Mouse (Mus musculus): ENCODE measurements around the gene Tnpo2. TPM values are rescaled to one million over a fixed set of nuclear protein-coding genes. Genes with fewer than 3 reads are reported as not detected.
"Not testable (repeated sequence)": the region's sequence is repeated elsewhere in the genome, so short reads cannot be mapped to it uniquely, and the experiment has no call there.

Tnpo2 gene
- polyA plus RNA-seq, 1 experiment from 2014 or later: 41.9 TPM

GRCm38 (mm10) chr8:85076993-85077392 lies 40.3 kb downstream of the Tnpo2 start:
- H3K27ac ChIP-seq: no peak overlapping the region
- H3K4me3 ChIP-seq: no peak overlapping the region
- H3K27me3 ChIP-seq: no peaks in the 10 kb centered on the region
- peaks cover 19% of the 10 kb centered on the region for H3K4me1 ChIP-seq
- no peak overlapping the region for H3K4me2 ChIP-seq (replicated peaks)
- WGBS: 0% methylated on average over 2 of the region's 2 CpGs
- H3K9ac ChIP-seq: no peak overlapping the region
- no peak for ATAC-seq (ENCODE audit: low FRiP score)
- H3K36me3 ChIP-seq: peaks cover 43% of the 10 kb centered on the region
- no peaks in the 10 kb centered on the region for H3K9me3 ChIP-seq (replicated peaks)

GRCm38 (mm10) chr8:85080214-85080531 lies 43.5 kb downstream of the Tnpo2 start:
- no peak for ATAC-seq (ENCODE audit: low FRiP score)
- Histone ChIP-seq H3K27ac (peak overlapping the region; percentile 62; the same call in 1 of the 2 replicates), H3K4me1 (peaks cover 29% of the 10 kb centered on the region), H3K4me2 (replicated peaks) (peak overlapping the region; percentile 71), H3K9ac (peak overlapping the region; percentile 92), H3K4me3 (peak overlapping the region; percentile 90), H3K36me3 (peaks cover 24% of the 10 kb centered on the region), H3K9me3 (replicated peaks) (no peaks in the 10 kb centered on the region), H3K27me3 (no peaks in the 10 kb centered on the region)
- 1% methylated on average over 25 of the region's 25 CpGs for WGBS

- H3K4me2 ChIP-seq (replicated peaks): peak within 1 kb of the TSS; percentile 71
- H3K9ac ChIP-seq: peak within 1 kb of the TSS; percentile 92
- ATAC-seq (ENCODE audit: low FRiP score): peak; percentile 18
- WGBS: under 1% methylated on average over 30 of the region's 30 CpGs
- peak within 1 kb of the TSS; percentile 90 for H3K4me3 ChIP-seq
- peak within 1 kb of the TSS; percentile 62; the same call in 1 of the 2 replicates for H3K27ac ChIP-seq
- H3K27me3 ChIP-seq: no peaks in the 10 kb centered on the region
- peaks cover 29% of the 10 kb centered on the region for H3K4me1 ChIP-seq
- no peaks in the 10 kb centered on the region for H3K9me3 ChIP-seq (replicated peaks)
- H3K36me3 ChIP-seq: peaks cover 25% of the 10 kb centered on the region
These were observed 44.0 kb downstream of the Tnpo2 start, which contains the start of gene Wdr83os for GRCm38 (mm10) chr8:85080532-85081215. Wdr83os (plus strand) TSS chr8:85080740.

- ATAC-seq (ENCODE audit: low FRiP score): peak; percentile 46
- Histone ChIP-seq H3K4me3 (peak within 1 kb of the TSS; percentile 90), H3K9ac (peak within 1 kb of the TSS; percentile 92), H3K27me3 (no peaks in the 10 kb centered on the region), H3K9me3 (replicated peaks) (no peaks in the 10 kb centered on the region), H3K36me3 (peaks cover 21% of the 10 kb centered on the region), H3K4me1 (peaks cover 29% of the 10 kb centered on the region), H3K27ac (peak within 1 kb of the TSS; percentile 62; the same call in 1 of the 2 replicates), H3K4me2 (replicated peaks) (peak within 1 kb of the TSS; percentile 71)
- 3% methylated on average over 9 of the region's 9 CpGs for WGBS
These were observed 44.5 kb downstream of the Tnpo2 start, which contains the start of gene Wdr83 for GRCm38 (mm10) chr8:85081216-85081555. Wdr83 (minus strand) TSS chr8:85081306.

GRCm38 (mm10) chr8:85082169-85082568 lies 45.5 kb downstream of the Tnpo2 start:
- not testable (repeated sequence) for ATAC-seq (ENCODE audit: low FRiP score); H3K27ac ChIP-seq; H3K9ac ChIP-seq; H3K27me3 ChIP-seq; H3K4me3 ChIP-seq; H3K9me3 ChIP-seq (replicated peaks)
- WGBS: 88% methylated on average over 4 of the region's 4 CpGs
- Histone ChIP-seq H3K4me1 (peaks cover 29% of the 10 kb centered on the region), H3K36me3 (peaks cover 15% of the 10 kb centered on the region; the same call in 1 of the 2 replicates), H3K4me2 (replicated peaks) (0 out of 2 replicates have a peak overlapping the region, but pooled peaks have one; percentile 71)

GRCm38 (mm10) chr8:85083108-85083813 lies 46.5 kb downstream of the Tnpo2 start, which contains the start of gene Man2b1:
Man2b1 (plus strand) TSS chr8:85083270.
- H3K4me3 ChIP-seq: peak within 1 kb of the TSS; percentile 61
- H3K9me3 ChIP-seq (replicated peaks): no peaks in the 10 kb centered on the region
- WGBS: under 1% methylated on average over 30 of the region's 30 CpGs
- no peak within 1 kb of the TSS; the same call in 1 of the 2 replicates for H3K27ac ChIP-seq
- peaks cover 15% of the 10 kb centered on the region; the same call in 1 of the 2 replicates for H3K36me3 ChIP-seq
- peak within 1 kb of the TSS; percentile 76 for H3K9ac ChIP-seq
- peak within 1 kb of the TSS; percentile 91 for H3K4me2 ChIP-seq (replicated peaks)
- peaks cover 29% of the 10 kb centered on the region for H3K4me1 ChIP-seq
- no peaks in the 10 kb centered on the region for H3K27me3 ChIP-seq
- ATAC-seq (ENCODE audit: low FRiP score): peak; percentile 73

GRCm38 (mm10) chr8:85084633-85085032 lies 47.9 kb downstream of the Tnpo2 start:
- Histone ChIP-seq H3K9me3 (replicated peaks) (no peaks in the 10 kb centered on the region), H3K9ac (no peak overlapping the region), H3K4me2 (replicated peaks) (no peak overlapping the region), H3K27ac (no peak overlapping the region), H3K27me3 (no peaks in the 10 kb centered on the region), H3K4me3 (no peak overlapping the region), H3K4me1 (peaks cover 25% of the 10 kb centered on the region), H3K36me3 (peaks cover 17% of the 10 kb centered on the region; the same call in 1 of the 2 replicates)
- WGBS: 91% methylated on average over 8 of the region's 8 CpGs
- no peak for ATAC-seq (ENCODE audit: low FRiP score)

- no peak overlapping the region for H3K27ac ChIP-seq
- no peaks in the 10 kb centered on the region for H3K9me3 ChIP-seq (replicated peaks)
- H3K4me2 ChIP-seq (replicated peaks): no peak overlapping the region
- peaks cover 20% of the 10 kb centered on the region for H3K4me1 ChIP-seq
- ATAC-seq (ENCODE audit: low FRiP score): no peak
- peaks cover 18% of the 10 kb centered on the region; the same call in 1 of the 2 replicates for H3K36me3 ChIP-seq
- WGBS: 79% methylated on average over 3 of the region's 3 CpGs
- no peak overlapping the region for H3K4me3 ChIP-seq
- no peaks in the 10 kb centered on the region for H3K27me3 ChIP-seq
- H3K9ac ChIP-seq: no peak overlapping the region
These were observed 49.5 kb downstream of the Tnpo2 start for GRCm38 (mm10) chr8:85086238-85086637.

- no peak overlapping the region for H3K4me2 ChIP-seq (replicated peaks)
- no peak overlapping the region for H3K9ac ChIP-seq
- no peak overlapping the region for H3K27ac ChIP-seq
- H3K9me3 ChIP-seq (replicated peaks): no peaks in the 10 kb centered on the region
- no peak for ATAC-seq (ENCODE audit: low FRiP score)
- no peaks in the 10 kb centered on the region for H3K27me3 ChIP-seq
- H3K36me3 ChIP-seq: peaks cover 18% of the 10 kb centered on the region; the same call in 1 of the 2 replicates
- H3K4me1 ChIP-seq: peaks cover 5% of the 10 kb centered on the region
- H3K4me3 ChIP-seq: no peak overlapping the region
- WGBS: 83% methylated on average over 2 of the region's 2 CpGs
These were observed 52.1 kb downstream of the Tnpo2 start for GRCm38 (mm10) chr8:85088771-85089170.

GRCm38 (mm10) chr8:85090856-85091255 lies 54.1 kb downstream of the Tnpo2 start:
- Histone ChIP-seq H3K36me3 (peaks cover 17% of the 10 kb centered on the region), H3K9me3 (replicated peaks) (no peaks in the 10 kb centered on the region), H3K9ac (no peak overlapping the region), H3K4me1 (no peaks in the 10 kb centered on the region), H3K4me3 (no peak overlapping the region), H3K27ac (no peak overlapping the region), H3K27me3 (no peaks in the 10 kb centered on the region), H3K4me2 (replicated peaks) (no peak overlapping the region)
- ATAC-seq (ENCODE audit: low FRiP score): no peak
- WGBS: 89% methylated on average over 11 of the region's 11 CpGs

- no peak overlapping the region for H3K9ac ChIP-seq
- no peak for ATAC-seq (ENCODE audit: low FRiP score)
- no peak overlapping the region for H3K4me3 ChIP-seq
- no peak overlapping the region for H3K27ac ChIP-seq
- H3K4me2 ChIP-seq (replicated peaks): no peak overlapping the region
- H3K4me1 ChIP-seq: no peaks in the 10 kb centered on the region
- 33% methylated on average over 21 of the region's 21 CpGs for WGBS
- H3K27me3 ChIP-seq: no peaks in the 10 kb centered on the region
- H3K9me3 ChIP-seq (replicated peaks): no peaks in the 10 kb centered on the region
- peaks cover 24% of the 10 kb centered on the region for H3K36me3 ChIP-seq
These were observed 54.9 kb downstream of the Tnpo2 start for GRCm38 (mm10) chr8:85091526-85092090.

GRCm38 (mm10) chr8:85095051-85095450 lies 58.3 kb downstream of the Tnpo2 start:
- Histone ChIP-seq H3K4me3 (no peak overlapping the region), H3K4me2 (replicated peaks) (no peak overlapping the region), H3K9me3 (replicated peaks) (no peaks in the 10 kb centered on the region), H3K27me3 (no peaks in the 10 kb centered on the region), H3K9ac (no peak overlapping the region), H3K36me3 (peaks cover 34% of the 10 kb centered on the region), H3K27ac (no peak overlapping the region), H3K4me1 (no peaks in the 10 kb centered on the region)
- ATAC-seq (ENCODE audit: low FRiP score): no peak
- 92% methylated on average over 13 of the region's 13 CpGs for WGBS
